Mouse (Mus musculus) lung, adult 18-20 months (tissue): ENCODE measurements around the gene U2af1.
"Not testable (repeated sequence)": the region's sequence is repeated elsewhere in the genome, so short reads cannot be mapped to it uniquely, and the experiment has no call there.

Experiments
- DNase-seq, 2 experiments: peaks; one replicate each; pipeline ENCODE4 v3.0.0; 2022; ENCODE audit warnings: mixed read lengths in 2 of 2

The U2af1 gene

GRCm38 (mm10) chr17:31613086-31613755 is 45.5 kb downstream of the U2af1 start:
- DNase-seq: no peak

- DNase-seq: no peak
These were observed 48.8 kb downstream of the U2af1 start for GRCm38 (mm10) chr17:31609895-31610294.

DNA sequence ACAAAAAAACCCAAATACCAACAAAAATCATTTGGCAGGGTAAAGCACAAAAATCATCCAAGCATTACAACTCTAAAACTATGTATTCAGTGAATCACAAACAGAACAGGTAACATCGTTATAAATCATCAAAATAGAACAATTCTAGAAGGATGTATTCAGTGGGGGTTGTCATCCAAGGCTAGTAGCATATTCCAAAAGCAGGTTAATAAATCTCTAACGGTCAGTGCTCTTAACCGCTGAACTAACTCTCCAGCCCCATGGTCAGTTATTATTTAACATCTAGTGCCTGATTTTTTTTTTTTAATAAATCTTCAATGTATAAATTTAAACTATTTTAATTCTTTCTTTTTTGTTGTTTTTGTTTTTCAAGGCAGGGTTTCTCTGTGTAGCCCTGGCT is 49.5 kb downstream of the U2af1 start:
- DNase-seq: not testable (repeated sequence)

DNA sequence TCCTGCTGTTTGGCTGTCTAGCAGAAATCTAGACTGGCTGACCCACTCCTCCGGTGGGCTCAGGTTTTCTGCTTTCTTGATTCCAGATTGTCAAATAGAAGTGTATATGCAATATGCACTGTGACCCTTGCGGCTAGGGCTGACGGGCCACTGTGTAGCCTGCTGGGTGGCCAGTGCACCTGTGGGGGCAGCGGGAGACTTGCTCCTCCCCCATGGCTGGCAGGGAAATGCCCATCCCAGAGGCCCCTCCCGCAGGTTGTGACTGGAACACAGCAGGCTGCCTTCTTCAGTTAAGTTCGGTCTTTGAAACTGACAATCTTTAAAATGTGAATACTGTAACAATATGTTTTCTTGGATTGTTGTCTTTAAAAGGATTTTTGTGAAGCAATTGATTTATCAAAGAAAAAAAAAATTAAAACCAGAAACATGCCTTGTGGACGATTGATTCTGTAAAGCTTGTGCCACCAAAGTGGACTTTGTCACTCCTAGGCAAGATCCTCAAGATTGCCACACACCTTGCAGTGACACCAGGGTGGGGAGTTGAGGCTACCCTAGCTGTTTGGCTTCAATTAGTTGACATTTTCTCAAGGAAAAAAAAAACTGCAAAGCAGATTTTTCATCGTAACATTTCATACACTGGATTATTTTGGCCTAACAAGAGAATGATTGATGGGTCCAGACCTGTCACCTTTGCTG is 51.3 kb downstream of the U2af1 start:
- no peak for DNase-seq

DNA sequence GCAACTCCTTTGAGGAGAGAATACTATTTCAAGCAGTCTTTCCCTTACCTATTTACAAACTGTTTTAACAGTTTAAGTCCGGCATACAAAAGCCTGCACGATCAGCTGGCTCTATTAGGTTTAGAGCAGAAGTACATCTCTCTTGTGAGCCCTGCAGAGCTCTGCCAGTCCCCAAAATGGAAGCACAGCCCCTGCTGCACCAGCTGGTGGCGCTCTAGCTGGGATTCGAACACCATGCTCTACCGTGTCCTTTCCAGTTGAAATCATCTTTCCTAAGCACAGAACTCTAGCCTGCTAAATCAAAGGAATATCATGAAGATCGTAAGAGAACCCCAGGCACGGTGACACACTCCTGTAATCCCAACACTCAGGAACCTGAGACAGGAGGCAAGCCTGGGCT is 52.3 kb downstream of the U2af1 start:
- no peak for DNase-seq

DNA sequence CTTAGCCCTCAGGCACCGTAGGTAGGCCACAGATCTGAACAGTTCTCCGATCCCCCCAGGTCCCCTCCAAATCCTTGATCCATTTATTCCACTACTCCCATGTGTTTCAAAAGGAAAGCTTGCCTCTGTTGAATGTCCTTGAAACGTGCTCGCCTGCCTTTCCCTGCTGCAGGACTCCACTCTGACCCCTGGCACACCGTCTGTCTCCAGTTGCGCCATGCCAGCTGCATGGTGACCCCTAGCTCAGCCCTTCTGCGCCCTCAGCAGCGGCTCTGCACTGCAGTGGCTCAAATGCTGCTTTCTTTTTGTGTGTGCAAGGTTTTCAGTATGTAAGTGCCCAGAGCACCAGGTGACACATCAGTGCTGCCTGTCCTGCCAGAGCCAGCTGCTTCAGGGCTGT is 60.1 kb downstream of the U2af1 start:
- DNase-seq: no peak

DNA sequence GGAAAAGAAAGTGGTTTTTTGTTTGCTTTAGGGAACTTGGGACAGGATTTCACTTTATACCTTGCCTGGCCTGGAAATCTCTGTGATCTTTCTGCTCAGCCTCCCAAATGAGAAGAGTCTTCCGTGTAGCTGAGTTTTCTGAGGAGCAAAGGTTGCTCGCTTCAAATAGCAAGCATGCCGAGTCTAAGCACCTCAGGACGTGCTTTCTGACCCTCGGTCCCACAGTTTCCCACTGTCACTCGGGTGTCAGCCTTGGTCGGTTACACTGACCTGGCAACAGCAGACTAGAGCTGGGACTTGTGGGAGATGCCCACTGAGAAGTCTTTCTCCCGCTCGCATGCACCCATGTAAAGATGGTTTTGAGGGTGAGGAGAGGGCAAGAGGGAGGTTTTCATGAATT is 60.7 kb downstream of the U2af1 start:
- no peak for DNase-seq
